Mouse (Mus musculus): ENCODE results near the gene Sult6b2. TPM values are rescaled to one million over a fixed set of nuclear protein-coding genes. Genes with fewer than 3 reads are reported as not detected.

Gene Sult6b2
- polyA plus RNA-seq, 1 experiment from 2014 or later, result 0.16 TPM

DNA sequence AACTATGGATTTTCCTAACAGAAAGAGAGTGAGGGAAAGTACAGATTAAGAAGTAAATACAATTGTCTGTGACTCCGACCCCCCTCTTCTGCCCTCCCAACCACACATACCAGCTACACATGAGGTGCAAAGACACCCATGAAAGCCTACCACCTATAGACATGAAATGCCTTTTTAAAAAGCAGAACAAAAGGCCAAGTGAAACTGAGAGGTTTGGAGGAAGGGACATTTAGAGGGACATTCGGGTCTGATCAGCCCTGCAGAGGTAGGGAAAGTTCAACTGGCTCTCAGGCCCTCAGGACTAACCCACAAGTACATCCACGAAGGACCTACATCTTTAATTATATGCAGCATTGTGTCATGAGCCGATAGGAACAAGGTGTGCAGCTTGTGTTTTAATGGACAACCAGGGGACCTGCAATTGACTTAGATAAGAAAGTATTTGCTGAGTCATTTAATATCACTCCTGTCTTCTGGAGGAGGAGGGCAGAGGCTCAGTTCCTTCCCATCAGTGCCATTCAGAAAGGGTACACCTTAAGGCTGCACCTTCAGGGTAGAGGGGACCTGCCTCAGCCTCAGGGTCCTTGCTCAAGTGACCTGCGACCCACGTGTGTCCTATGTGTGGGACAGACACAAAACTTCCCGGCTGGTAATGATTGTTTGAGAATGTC, 4.5 kb downstream of the Sult6b2 start:
- WGBS, result 81% methylated on average over 7 of the region's 7 CpGs
- Histone ChIP-seq H3K27ac (ENCODE audit: low read depth, low read length) (no peak overlapping the region), H3K27me3 (ENCODE audit: control insufficient read depth, insufficient read depth, low read length) (no peaks in the 10 kb centered on the region), H3K4me3 (ENCODE audit: low read length) (no peak overlapping the region), H3K4me1 (ENCODE audit: control insufficient read depth, insufficient read depth, low read length) (peaks cover 7% of the 10 kb centered on the region; the same call in 1 of the 2 replicates), H3K9me3 (ENCODE audit: control insufficient read depth, low read length) (no peaks in the 10 kb centered on the region), H3K9ac (ENCODE audit: low read depth, low read length) (no peak overlapping the region), H3K36me3 (ENCODE audit: control insufficient read depth, insufficient read depth, low read length) (no peaks in the 10 kb centered on the region), H3K4me2 (replicated peaks; ENCODE audit: low read depth, low read length) (no peak overlapping the region)
- ATAC-seq (ENCODE audit: low FRiP score, low TSS enrichment), result no peak

DNA sequence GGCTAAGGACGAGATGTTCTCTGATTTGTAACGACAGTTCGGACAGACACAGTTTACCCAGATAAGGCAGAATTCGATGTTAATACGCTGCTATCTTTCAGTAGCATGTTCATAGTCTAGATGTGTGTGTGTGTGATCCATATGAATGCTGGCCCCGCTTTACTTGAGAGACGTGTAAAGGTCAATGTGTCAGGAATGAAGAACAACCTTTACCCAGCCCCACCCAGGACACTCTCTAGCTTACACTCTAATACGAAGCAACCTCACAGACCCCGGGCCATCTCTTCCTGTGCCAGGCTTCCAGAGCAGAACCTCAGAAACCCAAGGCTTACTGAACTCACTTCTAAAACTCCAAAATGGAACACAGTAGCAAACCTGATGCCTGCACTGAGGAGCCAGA, 5.5 kb downstream of the Sult6b2 start:
- H3K27me3 ChIP-seq (ENCODE audit: control insufficient read depth, insufficient read depth, low read length), result no peaks in the 10 kb centered on the region
- no peak overlapping the region for H3K4me3 ChIP-seq (ENCODE audit: low read length)
- H3K4me2 ChIP-seq (replicated peaks; ENCODE audit: low read depth, low read length), result no peak overlapping the region
- H3K36me3 ChIP-seq (ENCODE audit: control insufficient read depth, insufficient read depth, low read length), result no peaks in the 10 kb centered on the region
- H3K4me1 ChIP-seq (ENCODE audit: control insufficient read depth, insufficient read depth, low read length), result peaks cover 7% of the 10 kb centered on the region; the same call in 1 of the 2 replicates
- no peaks in the 10 kb centered on the region for H3K9me3 ChIP-seq (ENCODE audit: control insufficient read depth, low read length)
- no peak for ATAC-seq (ENCODE audit: low FRiP score, low TSS enrichment)
- 80% methylated on average over 9 of the region's 9 CpGs for WGBS
- no peak overlapping the region for H3K9ac ChIP-seq (ENCODE audit: low read depth, low read length)
- H3K27ac ChIP-seq (ENCODE audit: low read depth, low read length), result no peak overlapping the region

DNA sequence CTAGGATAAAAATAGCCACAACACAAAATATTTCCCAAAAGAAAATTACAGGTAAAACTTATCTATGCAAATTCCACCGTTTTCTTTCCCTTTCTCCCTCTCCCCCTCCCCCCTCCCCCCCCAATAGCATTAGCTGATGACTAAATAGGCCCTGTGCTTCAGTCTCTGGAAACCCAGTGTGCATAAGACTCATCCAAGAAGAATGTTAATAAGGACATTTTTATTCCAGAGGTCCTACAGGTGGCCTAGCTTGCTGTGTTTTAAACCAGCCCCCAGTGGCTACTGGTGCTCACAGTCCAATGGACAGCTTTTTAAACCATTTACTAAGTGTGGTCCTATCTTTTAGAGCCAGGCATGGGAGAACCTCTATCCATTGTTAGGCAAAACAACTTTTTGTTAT, 6.3 kb downstream of the Sult6b2 start:
- H3K9me3 ChIP-seq (ENCODE audit: control insufficient read depth, low read length), result no peaks in the 10 kb centered on the region
- 78% methylated on average over 1 of the region's 1 CpGs for WGBS
- no peak overlapping the region for H3K4me3 ChIP-seq (ENCODE audit: low read length)
- H3K27ac ChIP-seq (ENCODE audit: low read depth, low read length), result no peak overlapping the region
- H3K4me1 ChIP-seq (ENCODE audit: control insufficient read depth, insufficient read depth, low read length), result peaks cover 14% of the 10 kb centered on the region; the same call in 1 of the 2 replicates
- no peak for ATAC-seq (ENCODE audit: low FRiP score, low TSS enrichment)
- H3K36me3 ChIP-seq (ENCODE audit: control insufficient read depth, insufficient read depth, low read length), result no peaks in the 10 kb centered on the region
- no peaks in the 10 kb centered on the region for H3K27me3 ChIP-seq (ENCODE audit: control insufficient read depth, insufficient read depth, low read length)
- H3K9ac ChIP-seq (ENCODE audit: low read depth, low read length), result no peak overlapping the region
- H3K4me2 ChIP-seq (replicated peaks; ENCODE audit: low read depth, low read length), result no peak overlapping the region

DNA sequence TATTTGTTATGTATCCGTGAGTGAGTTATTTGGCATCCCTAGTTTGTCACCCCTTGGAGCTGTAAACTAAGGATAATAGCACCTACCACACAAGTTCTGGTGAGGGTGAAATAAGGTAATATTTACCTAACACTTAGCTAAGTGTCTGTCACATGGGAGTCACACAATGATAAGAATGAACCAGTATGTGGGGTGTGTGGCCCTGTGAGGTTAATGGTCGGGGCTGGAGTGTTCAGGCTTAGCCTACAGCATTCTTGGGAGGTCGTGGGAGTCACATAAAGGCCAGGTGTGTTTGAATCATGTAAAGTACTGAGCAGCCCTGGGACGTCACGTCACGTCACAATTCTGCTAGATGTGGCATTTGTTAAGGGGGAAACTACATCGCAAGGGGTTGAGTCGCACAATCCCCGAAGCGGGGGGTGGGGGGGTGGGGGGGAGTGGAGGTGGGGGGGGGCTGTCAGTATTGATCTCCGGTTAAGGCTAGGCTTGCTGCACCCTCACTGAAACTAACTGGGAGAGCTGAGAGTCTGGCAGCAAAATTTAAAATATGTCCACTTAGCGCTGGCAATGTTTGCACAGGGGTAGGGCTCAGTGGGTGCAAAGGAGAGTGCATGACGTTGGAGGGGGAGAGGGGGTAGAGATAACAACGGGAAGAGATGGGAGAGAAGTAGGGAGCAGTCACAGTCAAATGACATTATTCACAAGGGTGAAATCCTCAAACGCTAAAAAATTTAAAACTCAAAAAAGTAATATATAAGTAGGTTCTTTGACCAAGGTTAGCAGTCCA, 8.5 kb downstream of the Sult6b2 start:
- H3K4me3 ChIP-seq (ENCODE audit: low read length), result no peak overlapping the region
- 0 out of 2 replicates have a peak, but pooled peaks cover 7% of the 10 kb centered on the region for H3K4me1 ChIP-seq (ENCODE audit: control insufficient read depth, insufficient read depth, low read length)
- WGBS, result 77% methylated on average over 15 of the region's 15 CpGs
- H3K4me2 ChIP-seq (replicated peaks; ENCODE audit: low read depth, low read length), result no peak overlapping the region
- H3K36me3 ChIP-seq (ENCODE audit: control insufficient read depth, insufficient read depth, low read length), result no peaks in the 10 kb centered on the region
- H3K9me3 ChIP-seq (ENCODE audit: control insufficient read depth, low read length), result no peaks in the 10 kb centered on the region
- ATAC-seq (ENCODE audit: low FRiP score, low TSS enrichment), result no peak
- no peaks in the 10 kb centered on the region for H3K27me3 ChIP-seq (ENCODE audit: control insufficient read depth, insufficient read depth, low read length)
- H3K27ac ChIP-seq (ENCODE audit: low read depth, low read length), result no peak overlapping the region
- no peak overlapping the region for H3K9ac ChIP-seq (ENCODE audit: low read depth, low read length)

DNA sequence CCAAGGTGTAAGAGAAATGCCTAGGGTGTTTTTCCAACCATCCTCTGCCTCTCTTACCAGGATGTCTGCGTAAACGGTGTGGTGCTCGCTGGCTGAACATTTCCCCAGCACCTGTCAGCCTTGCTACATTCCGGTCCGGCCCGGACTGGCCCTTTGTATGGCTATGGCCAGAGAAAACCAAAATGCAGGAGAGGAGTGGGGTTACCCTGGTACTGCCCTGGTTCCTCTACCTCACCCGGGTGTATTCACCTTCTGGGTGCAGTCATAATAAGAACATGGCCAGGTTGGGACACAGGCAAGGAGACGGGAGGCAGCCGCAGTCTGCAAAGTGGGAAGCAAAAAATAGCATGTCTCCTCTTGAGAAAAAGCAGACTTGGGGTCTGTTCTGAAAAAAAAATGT, 9.2 kb downstream of the Sult6b2 start:
- Histone ChIP-seq H3K4me1 (ENCODE audit: control insufficient read depth, insufficient read depth, low read length) (0 out of 2 replicates have a peak, but pooled peaks cover 7% of the 10 kb centered on the region), H3K9me3 (ENCODE audit: control insufficient read depth, low read length) (no peaks in the 10 kb centered on the region), H3K9ac (ENCODE audit: low read depth, low read length) (no peak overlapping the region), H3K27ac (ENCODE audit: low read depth, low read length) (no peak overlapping the region), H3K36me3 (ENCODE audit: control insufficient read depth, insufficient read depth, low read length) (no peaks in the 10 kb centered on the region), H3K27me3 (ENCODE audit: control insufficient read depth, insufficient read depth, low read length) (no peaks in the 10 kb centered on the region), H3K4me3 (ENCODE audit: low read length) (no peak overlapping the region), H3K4me2 (replicated peaks; ENCODE audit: low read depth, low read length) (no peak overlapping the region)
- WGBS, result 95% methylated on average over 9 of the region's 9 CpGs
- ATAC-seq (ENCODE audit: low FRiP score, low TSS enrichment), result no peak

DNA sequence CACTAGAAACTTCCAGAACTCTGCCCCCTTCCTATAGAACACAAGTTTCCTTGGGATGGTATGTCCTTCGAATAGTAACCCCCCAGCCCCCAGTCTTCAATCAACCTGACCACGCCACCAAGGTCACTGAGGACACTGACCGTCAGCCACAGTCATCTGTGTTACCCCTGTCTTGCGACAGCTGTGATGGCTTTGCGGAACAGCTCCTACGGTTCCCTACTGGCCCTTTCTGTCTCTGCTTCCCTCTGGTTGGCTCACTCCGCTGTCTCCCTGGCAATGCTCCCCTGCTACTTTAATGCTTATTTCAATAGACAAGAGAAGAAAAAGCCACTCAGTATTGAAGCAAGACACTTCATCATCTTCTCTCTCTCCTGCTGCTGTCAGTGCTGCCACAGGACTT, 10.8 kb downstream of the Sult6b2 start:
- Histone ChIP-seq H3K27me3 (ENCODE audit: control insufficient read depth, insufficient read depth, low read length) (no peaks in the 10 kb centered on the region), H3K36me3 (ENCODE audit: control insufficient read depth, insufficient read depth, low read length) (no peaks in the 10 kb centered on the region), H3K9me3 (ENCODE audit: control insufficient read depth, low read length) (no peaks in the 10 kb centered on the region), H3K4me2 (replicated peaks; ENCODE audit: low read depth, low read length) (no peak overlapping the region), H3K4me3 (ENCODE audit: low read length) (no peak overlapping the region), H3K9ac (ENCODE audit: low read depth, low read length) (no peak overlapping the region), H3K4me1 (ENCODE audit: control insufficient read depth, insufficient read depth, low read length) (0 out of 2 replicates have a peak, but pooled peaks cover 7% of the 10 kb centered on the region), H3K27ac (ENCODE audit: low read depth, low read length) (no peak overlapping the region)
- WGBS, result 38% methylated on average over 7 of the region's 7 CpGs
- no peak for ATAC-seq (ENCODE audit: low FRiP score, low TSS enrichment)

DNA sequence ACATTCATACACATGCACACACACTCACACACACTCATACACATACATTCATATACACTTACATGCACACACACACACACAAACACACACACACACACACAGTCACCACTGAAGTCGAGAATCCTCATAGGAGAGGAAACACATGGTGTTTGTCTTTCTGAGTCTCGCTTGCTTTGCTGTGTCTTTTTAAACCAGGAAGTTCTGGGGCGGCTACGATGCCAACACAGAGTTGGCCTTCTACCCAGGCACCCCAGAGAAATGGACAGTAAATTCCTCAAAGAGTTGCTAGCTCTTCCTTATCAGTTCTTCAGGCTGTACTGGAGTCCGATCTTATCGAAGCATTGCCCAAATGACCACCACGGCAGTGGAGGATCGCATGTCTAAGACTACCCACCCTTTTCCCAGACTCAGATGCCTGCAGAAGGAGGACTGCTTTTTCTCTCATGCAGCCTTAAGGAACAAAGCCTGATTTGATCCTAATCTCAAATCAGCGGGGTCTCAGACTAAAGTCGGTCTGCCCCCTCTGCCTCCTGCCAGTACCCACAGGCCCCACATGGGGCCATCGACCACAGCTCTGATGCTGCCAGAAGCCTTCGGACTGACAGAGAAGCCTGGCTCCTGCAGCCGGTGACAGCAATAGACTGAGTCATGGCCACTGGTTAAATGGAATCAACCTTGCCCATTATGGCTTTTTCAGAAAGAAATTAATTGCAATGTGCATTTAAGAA, 11.9 kb downstream of the Sult6b2 start:
- Histone ChIP-seq H3K4me1 (ENCODE audit: control insufficient read depth, insufficient read depth, low read length) (0 out of 2 replicates have a peak, but pooled peaks cover 7% of the 10 kb centered on the region), H3K27ac (ENCODE audit: low read depth, low read length) (no peak overlapping the region), H3K4me2 (replicated peaks; ENCODE audit: low read depth, low read length) (no peak overlapping the region), H3K27me3 (ENCODE audit: control insufficient read depth, insufficient read depth, low read length) (no peaks in the 10 kb centered on the region), H3K4me3 (ENCODE audit: low read length) (no peak overlapping the region), H3K9ac (ENCODE audit: low read depth, low read length) (no peak overlapping the region), H3K9me3 (ENCODE audit: control insufficient read depth, low read length) (no peaks in the 10 kb centered on the region), H3K36me3 (ENCODE audit: control insufficient read depth, insufficient read depth, low read length) (no peaks in the 10 kb centered on the region)
- 59% methylated on average over 13 of the region's 13 CpGs for WGBS
- no peak for ATAC-seq (ENCODE audit: low FRiP score, low TSS enrichment)

DNA sequence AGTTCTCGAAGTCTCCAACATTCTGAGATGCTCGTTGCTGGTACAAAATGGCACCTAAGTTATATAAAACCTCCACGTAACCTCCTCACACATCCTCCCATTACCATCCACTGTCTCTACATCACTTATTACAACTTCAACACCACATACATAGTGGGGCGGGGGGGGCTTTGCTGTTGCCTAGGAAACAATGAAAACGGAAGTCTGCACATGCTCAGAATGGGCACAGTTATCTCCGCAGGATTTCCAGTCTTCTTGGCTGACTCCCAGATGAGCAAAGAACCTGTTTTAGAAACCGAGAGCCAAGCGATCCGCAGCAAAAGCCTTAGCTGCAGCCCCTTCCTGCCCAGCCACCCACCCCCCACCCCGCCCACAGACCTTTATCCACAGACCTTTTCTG, 14.6 kb downstream of the Sult6b2 start:
- Histone ChIP-seq H3K4me3 (ENCODE audit: low read length) (no peak overlapping the region), H3K4me1 (ENCODE audit: control insufficient read depth, insufficient read depth, low read length) (0 out of 2 replicates have a peak, but pooled peaks cover 7% of the 10 kb centered on the region), H3K27me3 (ENCODE audit: control insufficient read depth, insufficient read depth, low read length) (no peaks in the 10 kb centered on the region), H3K27ac (ENCODE audit: low read depth, low read length) (no peak overlapping the region), H3K9me3 (ENCODE audit: control insufficient read depth, low read length) (no peaks in the 10 kb centered on the region), H3K9ac (ENCODE audit: low read depth, low read length) (no peak overlapping the region), H3K36me3 (ENCODE audit: control insufficient read depth, insufficient read depth, low read length) (no peaks in the 10 kb centered on the region), H3K4me2 (replicated peaks; ENCODE audit: low read depth, low read length) (no peak overlapping the region)
- 96% methylated on average over 10 of the region's 10 CpGs for WGBS
- no peak for ATAC-seq (ENCODE audit: low FRiP score, low TSS enrichment)
